Mouse (Mus musculus) midbrain, postnatal 0 days (tissue): Measurements from ENCODE around the gene Spint4. TPM values are rescaled to one million over a fixed set of nuclear protein-coding genes. Genes with fewer than 3 reads are reported as not detected.
A peak's percentile ranks its signal among the peaks of the same experiment; 100 is the strongest.

ENCODE experiments used
- ATAC-seq: fragments of 200-750 bp; cut with Nextera tagmentation; 2 replicates; pipeline ENCODE4 v1.8.0; 2017; ENCODE audit warnings: moderate number of reproducible peaks, mild to moderate bottlenecking, moderate TSS enrichment, moderate library complexity; ENCODE audit not compliant: low FRiP score
- DNase-seq: peaks from one replicate; pipeline ENCODE4 v3.0.0-alpha.2; 2015; ENCODE audit warnings: low spot score
- H3K27ac ChIP-seq: fragments of 300-500 bp; sonication (generic); 2 replicates; pipeline ENCODE4 v1.5.1; 2014; ENCODE audit warnings: low read depth, mild to moderate bottlenecking, low read length, mixed read lengths
- H3K27me3 ChIP-seq: fragments of 300-500 bp; sonication (generic); 2 replicates; pipeline ENCODE4 v1.6.1; 2014; ENCODE audit warnings: low read length, control low read depth, mixed read lengths; ENCODE audit not compliant: insufficient read depth
- H3K36me3 ChIP-seq: fragments of 300-500 bp; sonication (generic); 2 replicates; pipeline ENCODE4 v1.6.1; 2014; ENCODE audit warnings: low read length, control low read depth, mixed read lengths; ENCODE audit not compliant: insufficient read depth
- H3K4me1 ChIP-seq: fragments of 300-500 bp; sonication (generic); 2 replicates; pipeline ENCODE4 v1.6.1; 2014; ENCODE audit warnings: mild to moderate bottlenecking, control low read depth, antibody characterized with exemption, low read length, mixed read lengths; ENCODE audit not compliant: insufficient read depth
- H3K4me2 ChIP-seq: fragments of 300-500 bp; sonication (generic); 2 replicates; pipeline ENCODE4 v1.6.1; 2014; ENCODE audit warnings: low read depth, mild to moderate bottlenecking, low read length, mixed read lengths; ENCODE audit not compliant: poor library complexity, severe bottlenecking
- H3K4me3 ChIP-seq: fragments of 300-500 bp; sonication (generic); 2 replicates; pipeline ENCODE4 v1.5.1; 2014; ENCODE audit warnings: low read depth, mild to moderate bottlenecking, low read length, moderate library complexity
- H3K9ac ChIP-seq: fragments of 300-500 bp; sonication (generic); replicated peaks from 2 replicates; pipeline ENCODE4 v1.6.1; 2014; ENCODE audit warnings: mild to moderate bottlenecking, low read length, moderate library complexity, mixed read lengths; ENCODE audit not compliant: poor library complexity, severe bottlenecking
- H3K9me3 ChIP-seq: fragments of 300-500 bp; sonication (generic); 2 replicates; pipeline ENCODE4 v1.6.1; 2016; ENCODE audit warnings: low read length, control low read depth
- CTCF ChIP-seq: IDR thresholded peaks from 2 replicates; pipeline ENCODE4 v1.5.1; 2016; ENCODE audit warnings: antibody characterized with exemption, mild to moderate bottlenecking
- WGBS: fragments of 180-500 bp; shearing (Covaris S2); extraction: QIAGEN DNeasy Blood & Tissue Kit; methylation state at CpG from one replicate; pipeline ENCODE4 v1.1.7; 2014; 5-methylcytosine and 5-hydroxymethylcytosine counted together
- polyA plus RNA-seq: library from polyadenylated mRNA; unstranded; fragments of >200 nt; fragmentation: Nextera tagmentation; extraction: Ambion mirVana; gene quantifications from 2 replicates; pipeline ENCODE4 v1.2.1, GENCODE M21; 2015
- total RNA-seq: library from RNA; depleted of rRNA; stranded (reverse); fragments of >200 nt; gene quantifications from 2 replicates; pipeline ENCODE4 v1.2.3, GENCODE M21; 2014; rRNA removed

Spint4 gene
- not detected in 2 replicates for total RNA-seq
- not detected in 2 replicates for polyA plus RNA-seq

DNA sequence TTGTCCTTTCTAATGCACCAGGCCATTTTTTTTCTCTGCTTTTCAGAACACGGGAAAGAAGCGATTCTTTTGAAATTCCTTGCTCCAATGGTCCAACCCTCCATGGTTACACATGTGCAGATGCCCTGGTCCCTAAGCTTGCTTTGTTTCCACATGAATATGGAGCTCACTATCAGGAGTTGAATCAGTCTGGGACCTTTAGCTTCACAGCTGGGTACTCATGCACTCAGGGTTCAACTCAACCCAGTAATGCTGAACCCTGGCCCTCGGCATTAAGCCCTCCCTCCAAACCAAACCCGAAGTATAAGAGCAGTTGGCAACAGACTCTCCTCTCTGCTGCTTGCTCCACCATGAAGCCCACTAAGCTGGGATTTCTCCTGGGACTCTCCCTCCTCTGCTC is at the start of gene Spint4:
Gene Spint4, plus strand, starts transcription at position 301 of the 400 bp plus-strand sequence.
- Histone ChIP-seq H3K4me1 (no peaks in the 10 kb centered on the region), H3K27me3 (no peaks in the 10 kb centered on the region), H3K9me3 (no peaks in the 10 kb centered on the region), H3K36me3 (no peaks in the 10 kb centered on the region), H3K4me3 (no peak within 1 kb of the TSS), H3K27ac (no peak within 1 kb of the TSS), H3K4me2 (no peak within 1 kb of the TSS), H3K9ac (no peak within 1 kb of the TSS)
- DNase-seq = no peak
- TF ChIP-seq CTCF = no peak
- ATAC-seq = no peak
- 68% methylated on average over 4 of the region's 4 CpGs for WGBS

DNA sequence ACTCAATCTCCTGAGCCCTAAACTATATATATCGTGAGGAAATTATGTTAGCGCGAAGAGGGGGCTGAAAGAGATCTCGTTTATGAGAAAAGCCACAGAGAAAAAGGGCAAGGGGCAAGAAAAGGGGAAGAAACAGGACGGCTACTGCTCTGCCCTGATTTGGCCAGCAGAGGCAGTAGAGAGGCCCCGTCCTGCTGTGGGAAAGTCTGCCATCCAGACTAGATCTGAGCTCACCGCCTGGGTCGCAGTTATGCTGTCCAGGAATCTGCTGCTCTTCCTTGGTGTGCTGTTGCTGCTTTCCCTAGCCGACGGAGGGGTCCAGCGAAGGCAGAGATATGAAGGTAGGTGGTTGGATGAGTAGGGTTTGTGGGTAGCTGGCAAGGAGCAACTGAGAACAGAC is 42.4 kb upstream of the Spint4 start, which contains the start of gene Wfdc10:
Gene Wfdc10, plus strand, starts transcription at position 189 of the 400 bp plus-strand sequence.
- DNase-seq (peak; percentile 41), ATAC-seq (no peak)
- Histone ChIP-seq H3K27ac (no peak within 1 kb of the TSS), H3K4me3 (no peak within 1 kb of the TSS), H3K9me3 (no peaks in the 10 kb centered on the region), H3K9ac (no peak within 1 kb of the TSS), H3K4me1 (no peaks in the 10 kb centered on the region), H3K36me3 (no peaks in the 10 kb centered on the region), H3K27me3 (no peaks in the 10 kb centered on the region), H3K4me2 (no peak within 1 kb of the TSS)
- peak; percentile 82 for TF ChIP-seq CTCF
- WGBS = 18% methylated on average over 11 of the region's 11 CpGs

DNA sequence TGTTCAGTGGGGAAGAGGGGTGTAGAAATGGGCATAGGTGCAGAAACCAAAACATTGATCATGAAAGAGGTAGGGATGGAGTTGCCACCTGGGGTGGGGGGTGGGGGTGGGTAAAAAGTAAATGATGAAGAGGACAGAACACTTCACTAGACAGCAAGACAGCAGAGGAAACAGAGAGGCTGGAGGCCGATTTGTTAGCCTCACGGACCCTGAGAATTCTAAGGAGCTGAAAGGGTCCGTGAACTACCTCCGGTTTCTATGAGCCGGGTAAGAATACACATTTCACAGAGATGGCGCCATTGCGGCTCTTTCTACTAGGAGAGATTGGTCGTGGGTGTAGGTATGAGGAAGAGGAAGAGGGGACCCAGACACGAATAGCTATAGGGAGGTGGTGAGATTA is 41.8 kb upstream of the Spint4 start, which contains the start of gene Wfdc9:
Gene Wfdc9, minus strand, starts transcription at position 101 of the 400 bp plus-strand sequence.
- no peak for TF ChIP-seq CTCF
- DNase-seq = no peak
- WGBS = 82% methylated on average over 9 of the region's 9 CpGs

DNA sequence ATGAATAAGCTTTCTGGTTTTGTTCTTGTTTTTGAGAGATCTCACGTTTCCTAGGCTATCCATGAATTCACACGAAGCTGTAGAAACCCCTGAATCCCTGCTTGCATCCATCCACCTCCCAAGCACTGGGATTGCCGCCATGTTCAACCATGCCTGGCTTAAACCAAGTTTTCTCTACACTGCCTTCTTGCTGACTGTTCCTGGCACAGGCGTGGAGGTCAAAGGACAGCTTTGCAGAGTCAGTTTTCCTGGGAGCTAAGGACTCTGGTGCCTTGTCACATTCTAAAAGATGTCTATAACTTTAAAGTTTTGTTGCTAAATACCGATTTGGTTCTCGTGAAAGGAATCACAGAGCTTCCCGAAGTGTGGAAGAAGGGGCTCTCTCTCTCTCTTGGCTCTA is 33.5 kb upstream of the Spint4 start:
- Histone ChIP-seq H3K27ac (no peak overlapping the region), H3K4me3 (no peak overlapping the region), H3K9me3 (no peaks in the 10 kb centered on the region), H3K4me1 (no peaks in the 10 kb centered on the region), H3K27me3 (no peaks in the 10 kb centered on the region), H3K9ac (no peak overlapping the region), H3K4me2 (no peak overlapping the region), H3K36me3 (no peaks in the 10 kb centered on the region)
- DNase-seq (no peak), ATAC-seq (no peak)
- 92% methylated on average over 7 of the region's 7 CpGs for WGBS
- no peak for TF ChIP-seq CTCF

More for the DNA sequence above, 41.8 kb upstream of the Spint4 start, which contains the start of gene Wfdc9:
- Histone ChIP-seq H3K4me1 (no peaks in the 10 kb centered on the region), H3K9ac (no peak within 1 kb of the TSS), H3K4me3 (no peak within 1 kb of the TSS), H3K27me3 (no peaks in the 10 kb centered on the region), H3K4me2 (no peak within 1 kb of the TSS), H3K9me3 (no peaks in the 10 kb centered on the region), H3K27ac (no peak within 1 kb of the TSS), H3K36me3 (no peaks in the 10 kb centered on the region)
- ATAC-seq = no peak

DNA sequence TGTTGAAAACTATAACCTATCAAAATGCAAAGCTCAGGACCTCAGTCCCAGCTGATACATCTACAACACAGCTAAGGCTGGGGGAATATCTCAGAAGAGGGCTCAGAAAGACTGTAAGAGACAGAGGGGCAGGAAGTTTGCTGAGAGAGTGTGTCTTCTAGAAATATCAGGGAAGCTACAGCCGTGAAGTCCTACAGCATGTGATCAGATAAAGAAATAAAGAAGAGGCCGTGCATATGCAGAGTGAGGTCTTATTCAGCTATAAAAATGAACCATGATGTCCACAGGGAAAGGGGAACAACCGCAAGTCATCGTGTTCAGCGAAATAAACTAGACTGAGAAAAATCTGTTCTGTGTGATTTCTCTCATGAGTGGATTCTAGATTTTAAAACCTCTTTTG is 28.0 kb upstream of the Spint4 start:
- Histone ChIP-seq H3K27me3 (no peaks in the 10 kb centered on the region), H3K9me3 (no peaks in the 10 kb centered on the region), H3K4me3 (no peak overlapping the region), H3K4me2 (no peak overlapping the region), H3K36me3 (no peaks in the 10 kb centered on the region), H3K27ac (no peak overlapping the region), H3K9ac (no peak overlapping the region), H3K4me1 (no peaks in the 10 kb centered on the region)
- 83% methylated on average over 5 of the region's 5 CpGs for WGBS
- DNase-seq (no peak), ATAC-seq (no peak)
- TF ChIP-seq CTCF = no peak

DNA sequence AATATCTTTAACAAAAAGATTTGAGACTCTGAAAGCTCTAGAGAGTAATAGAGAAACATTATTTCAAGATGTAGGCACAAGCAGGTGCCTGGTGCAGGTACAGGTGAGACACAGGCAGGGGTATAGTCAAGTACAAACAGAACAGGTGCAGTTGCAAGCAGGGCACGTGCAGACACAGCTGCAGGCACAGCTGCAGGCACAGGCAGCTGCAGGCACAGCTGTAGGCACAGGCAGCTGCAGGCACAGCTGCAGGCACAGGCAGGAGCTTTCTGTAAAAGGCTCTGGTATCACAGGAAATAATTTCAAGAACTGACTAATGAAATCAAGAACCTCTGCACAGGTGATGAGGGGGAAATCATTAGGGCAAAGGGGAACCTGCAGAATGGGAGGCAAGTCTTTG is 27.4 kb upstream of the Spint4 start:
- no peak for DNase-seq
- no peaks in the 10 kb centered on the region for H3K9me3 ChIP-seq
- H3K9ac ChIP-seq = no peak overlapping the region
- no peak for ATAC-seq
- no peak for TF ChIP-seq CTCF
- H3K27ac ChIP-seq = no peak overlapping the region
- 44% methylated on average over 1 of the region's 1 CpGs for WGBS
- H3K4me2 ChIP-seq = no peak overlapping the region
- H3K4me3 ChIP-seq = no peak overlapping the region
- no peaks in the 10 kb centered on the region for H3K36me3 ChIP-seq
- H3K27me3 ChIP-seq = no peaks in the 10 kb centered on the region
- no peaks in the 10 kb centered on the region for H3K4me1 ChIP-seq
